In the genomic region with DNA sequence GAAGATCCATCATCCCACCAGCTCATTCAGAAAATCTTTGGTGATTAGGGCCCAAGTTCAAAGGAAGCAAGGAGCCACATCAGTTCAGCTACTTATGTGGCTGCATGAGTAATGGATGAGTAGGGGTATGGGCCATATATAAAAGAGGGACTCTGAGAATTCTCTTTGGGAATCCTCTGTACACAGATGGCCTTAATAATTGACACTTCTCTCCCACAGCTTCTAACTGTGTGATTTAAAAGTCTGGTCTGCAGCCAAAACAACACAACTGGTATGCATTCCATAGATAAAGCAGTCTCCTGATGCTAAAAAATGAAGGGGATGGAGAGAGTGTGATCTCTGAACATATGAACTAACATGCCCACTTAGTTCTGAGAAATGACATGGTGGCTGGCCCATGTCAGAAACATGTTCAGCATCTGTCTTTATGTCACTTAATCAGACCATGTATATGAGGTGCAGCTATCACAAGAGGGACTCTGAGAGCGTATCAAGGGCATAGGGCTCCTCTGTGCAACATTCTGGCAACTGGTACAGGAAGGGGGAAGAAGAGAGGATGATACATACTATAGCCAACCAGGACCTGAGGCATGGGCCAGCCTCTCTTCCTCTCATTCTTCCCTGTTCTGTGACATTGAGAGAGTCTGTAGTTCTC, we compare ENCODE assay signal across 21 mouse cellular contexts.
A peak's percentile ranks its signal among the peaks of the same experiment; 100 is the strongest.
DNase-seq lines count a peak whose midpoint lies in the region; ATAC-seq and TF ChIP-seq lines count a peak whose summit lies in the region.
"Had no signal": no experiment of that assay in that cellular context is flagged by ENCODE, and none has a peak within 500 bp of the region (broad histone marks: within the 10 kb centered on the region; RNA-seq: fewer than 3 reads in every experiment).

No protein-coding gene starts in this region.

- TF ChIP-seq EP300 in lung, postnatal 0 days (IDR thresholded peaks at IDR 0.05): peak; percentile 41; the same call in 1 of the 2 replicates

- no peak overlapping the region for H3K9ac ChIP-seq in forebrain, embryonic 14.5 days (ENCODE audit: low read length)
- H3K9ac ChIP-seq in forebrain, embryonic 16.5 days (replicated peaks; ENCODE audit: low read depth, low read length): no peak overlapping the region
- no peak overlapping the region for H3K9ac ChIP-seq in lung, embryonic 14.5 days
- H3K9ac ChIP-seq in lung, postnatal 0 days (replicated peaks; ENCODE audit: low read depth): no peak overlapping the region
- H3K9ac ChIP-seq: forebrain, embryonic 13.5 days; heart, embryonic 13.5 days; hindbrain, embryonic 12.5 days; hindbrain, embryonic 15.5 days had no signal

- no peak for ATAC-seq in forebrain, embryonic 14.5 days
- ATAC-seq in forebrain, embryonic 16.5 days: no peak
- ATAC-seq in lung, embryonic 14.5 days (ENCODE audit: insufficient read depth): peak; percentile 96
- peak; percentile 86 for ATAC-seq in lung, postnatal 0 days
- ATAC-seq: activated CD4-positive, CD25-positive, alpha-beta regulatory T cell, adult 4 months; forebrain, embryonic 13.5 days had no signal

- H3K27me3 ChIP-seq in forebrain, embryonic 14.5 days (replicated peaks; ENCODE audit: control insufficient read depth, insufficient read depth, low read length): no peaks in the 10 kb centered on the region
- H3K27me3 ChIP-seq in forebrain, embryonic 16.5 days (replicated peaks; ENCODE audit: control insufficient read depth, insufficient read depth, low read length): no peaks in the 10 kb centered on the region
- no peaks in the 10 kb centered on the region for H3K27me3 ChIP-seq in lung, embryonic 14.5 days (ENCODE audit: insufficient read depth, low read length)
- H3K27me3 ChIP-seq in lung, postnatal 0 days (replicated peaks; ENCODE audit: insufficient read depth, low read length): no peaks in the 10 kb centered on the region
- H3K27me3 ChIP-seq: forebrain, embryonic 13.5 days; heart, embryonic 13.5 days; hindbrain, embryonic 12.5 days; hindbrain, embryonic 15.5 days had no signal

- no peaks in the 10 kb centered on the region; the same call in 1 of the 2 replicates for H3K4me1 ChIP-seq in forebrain, embryonic 14.5 days (ENCODE audit: control insufficient read depth, insufficient read depth, low read length)
- peaks cover 9% of the 10 kb centered on the region; the same call in 1 of the 2 replicates for H3K4me1 ChIP-seq in forebrain, embryonic 16.5 days (replicated peaks; ENCODE audit: control insufficient read depth, insufficient read depth, low read length)
- no peaks in the 10 kb centered on the region for H3K4me1 ChIP-seq in lung, embryonic 14.5 days (ENCODE audit: insufficient read depth)
- no peaks in the 10 kb centered on the region for H3K4me1 ChIP-seq in lung, postnatal 0 days (ENCODE audit: insufficient read depth, low read depth, low read length)
- H3K4me1 ChIP-seq: heart, embryonic 10.5 days; hindbrain, embryonic 12.5 days; hindbrain, embryonic 15.5 days had no signal

- no peak overlapping the region for H3K27ac ChIP-seq in forebrain, embryonic 14.5 days (ENCODE audit: low read depth, low read length)
- no peak overlapping the region for H3K27ac ChIP-seq in forebrain, embryonic 16.5 days (ENCODE audit: low read length)
- H3K27ac ChIP-seq in lung, embryonic 14.5 days (ENCODE audit: low read depth): peak overlapping the region; percentile 10; the same call in 1 of the 2 replicates
- H3K27ac ChIP-seq in lung, postnatal 0 days (ENCODE audit: low read length): no peak overlapping the region
- H3K27ac ChIP-seq: forebrain, embryonic 10.5 days; forebrain, embryonic 13.5 days; heart, adult 2 months; heart, embryonic 10.5 days; heart, embryonic 13.5 days; hindbrain, embryonic 12.5 days; hindbrain, embryonic 15.5 days had no signal

- DNase-seq in forebrain, embryonic 14.5 days (ENCODE audit: low spot score): peak; percentile 31
- DNase-seq in lung, embryonic 14.5 days: peak; percentile 89
- no peak for DNase-seq in lung, postnatal 25 days (ENCODE audit: low spot score)
- DNase-seq in lung, postnatal 0 days (ENCODE audit: low spot score): peak; percentile 72
- DNase-seq in lung, postnatal 36 days: no peak
- DNase-seq: adrenal gland, adult 8-10 months; adrenal gland, postnatal 25 days; cerebellum, adult 18-20 months; cerebellum, adult 9-10 months; cerebellum, postnatal 14 days; gastrocnemius, postnatal 25 days; heart, adult 2 months; heart, postnatal 14 days had no signal

- 81% methylated on average over 1 of the region's 1 CpGs for WGBS in forebrain, embryonic 14.5 days
- 71% methylated on average over 1 of the region's 1 CpGs for WGBS in forebrain, embryonic 16.5 days
- WGBS in lung, embryonic 14.5 days: 40% methylated on average over 1 of the region's 1 CpGs
- 36% methylated on average over 1 of the region's 1 CpGs for WGBS in lung, postnatal 0 days

- no peak overlapping the region for H3K4me3 ChIP-seq in forebrain, embryonic 14.5 days (ENCODE audit: low read depth, low read length)
- H3K4me3 ChIP-seq in forebrain, embryonic 16.5 days (replicated peaks; ENCODE audit: low read length): no peak overlapping the region
- H3K4me3 ChIP-seq in lung, embryonic 14.5 days (ENCODE audit: low read depth, low read length): no peak overlapping the region
- no peak overlapping the region for H3K4me3 ChIP-seq in lung, postnatal 0 days (ENCODE audit: low read depth, low read length)
- H3K4me3 ChIP-seq: forebrain, embryonic 10.5 days; forebrain, embryonic 13.5 days; heart, adult 2 months; heart, embryonic 10.5 days; heart, embryonic 13.5 days; hindbrain, embryonic 12.5 days; hindbrain, embryonic 15.5 days had no signal

- H3K36me3 ChIP-seq in forebrain, embryonic 14.5 days (ENCODE audit: control insufficient read depth, insufficient read depth, low read length): no peaks in the 10 kb centered on the region
- no peaks in the 10 kb centered on the region for H3K36me3 ChIP-seq in forebrain, embryonic 16.5 days (ENCODE audit: control insufficient read depth, insufficient read depth)
- H3K36me3 ChIP-seq in lung, embryonic 14.5 days (ENCODE audit: insufficient read depth): no peaks in the 10 kb centered on the region
- no peaks in the 10 kb centered on the region for H3K36me3 ChIP-seq in lung, postnatal 0 days (ENCODE audit: insufficient read depth, low read length)
- H3K36me3 ChIP-seq: forebrain, embryonic 10.5 days; heart, embryonic 10.5 days; heart, embryonic 13.5 days; hindbrain, embryonic 12.5 days; hindbrain, embryonic 15.5 days had no signal

- 0 out of 2 replicates have a peak, but pooled peaks have one; percentile 5 for TF ChIP-seq CTCF in lung, embryonic 14.5 days (IDR thresholded peaks at IDR 0.05; ENCODE audit: low read depth)
- no peak for TF ChIP-seq CTCF in lung, postnatal 0 days (IDR thresholded peaks at IDR 0.05)

- H3K4me2 ChIP-seq in forebrain, embryonic 14.5 days (ENCODE audit: low read length): no peak overlapping the region
- no peak overlapping the region for H3K4me2 ChIP-seq in forebrain, embryonic 16.5 days (ENCODE audit: low read length)
- no peak overlapping the region for H3K4me2 ChIP-seq in lung, embryonic 14.5 days
- H3K4me2 ChIP-seq in lung, postnatal 0 days (replicated peaks; ENCODE audit: low read depth, low read length): no peak overlapping the region
- H3K4me2 ChIP-seq: forebrain, embryonic 13.5 days; heart, embryonic 13.5 days; hindbrain, embryonic 12.5 days; hindbrain, embryonic 15.5 days had no signal

- no peaks in the 10 kb centered on the region for H3K9me3 ChIP-seq in forebrain, embryonic 14.5 days (replicated peaks; ENCODE audit: control insufficient read depth, low read length)
- no peaks in the 10 kb centered on the region for H3K9me3 ChIP-seq in forebrain, embryonic 16.5 days (ENCODE audit: control insufficient read depth, low read length)
- H3K9me3 ChIP-seq in lung, embryonic 14.5 days (ENCODE audit: low read depth, low read length): no peaks in the 10 kb centered on the region
- H3K9me3 ChIP-seq in lung, postnatal 0 days (ENCODE audit: low read length): no peaks in the 10 kb centered on the region
- H3K9me3 ChIP-seq: forebrain, embryonic 10.5 days; forebrain, embryonic 13.5 days; heart, embryonic 10.5 days; heart, embryonic 13.5 days; hindbrain, embryonic 12.5 days; hindbrain, embryonic 15.5 days had no signal

Comparison
In these comparisons a context has a peak if more than half of its experiments do, and no peak if none do; other contexts are left out.
1. DNase-seq: peak in forebrain, embryonic 14.5 days (single experiment), lung, embryonic 14.5 days (single experiment) and lung, postnatal 0 days (single experiment); none in lung, postnatal 25 days (single experiment) and lung, postnatal 36 days (single experiment).
2. ATAC-seq: peak in lung, embryonic 14.5 days (single experiment) and lung, postnatal 0 days (single experiment); none in forebrain, embryonic 14.5 days (single experiment) and forebrain, embryonic 16.5 days (single experiment).